Mouse (Mus musculus): ENCODE data around the gene Syt1.

- TF ChIP-seq CTCF (IDR thresholded peaks at IDR 0.05; ENCODE audit: extremely low read depth, insufficient read length, insufficient replicate concordance, low read depth, low read length) = no peak
- no peak for TF ChIP-seq POLR2A (IDR thresholded peaks at IDR 0.05; ENCODE audit: low read depth, low read length)
Measured at GRCm38 (mm10) chr10:108765564-108765963, 245.2 kb downstream of the Syt1 start.
